Mouse (Mus musculus) gastrocnemius, postnatal 4 days (tissue): ENCODE data around the gene Reg4. TPM values are rescaled to one million over a fixed set of nuclear protein-coding genes. Genes with fewer than 3 reads are reported as not detected.

Experiments used
- DNase-seq, 2 experiments: peaks; one replicate each; pipeline ENCODE4 v3.0.0; 2021 to 2022; ENCODE audit warnings: low spot score in 2 of 2, mixed read lengths in 2 of 2
- total RNA-seq, 2 experiments: library from RNA; stranded (reverse); gene quantifications; 2 replicates each; pipeline ENCODE4 v1.2.3; 2021

Gene Reg4
- total RNA-seq, 2 experiments from 2014 or later: not detected

GRCm38 (mm10) chr3:98280933-98281678, 59.1 kb downstream of the Reg4 start:
- DNase-seq: peak; percentile 37 to 64

GRCm38 (mm10) chr3:98282422-98282821, 60.5 kb downstream of the Reg4 start:
- DNase-seq: no peak

GRCm38 (mm10) chr3:98283205-98283604, 61.2 kb downstream of the Reg4 start:
- no peak for DNase-seq

Other genes starting within 250 kb of the Reg4 start
- 10 to 100 TPM; 63.4 to 63.7 TPM for gene Notch2, start 208.6 kb upstream of the Reg4 start, total RNA-seq
- not detected for gene Adam30, start 61.5 kb upstream of the Reg4 start, total RNA-seq
- gene Hmgcs2, start 58.3 kb downstream of the Reg4 start, total RNA-seq: 1 to 10 TPM; 2.3 to 5.6 TPM
- 10 to 100 TPM; 22.9 to 29.1 TPM for gene Phgdh, start 117.8 kb downstream of the Reg4 start, total RNA-seq
- gene Zfp697, start 160.3 kb downstream of the Reg4 start, total RNA-seq: 1 to 10 TPM; 4.0 TPM
- gene Gm4450, start 235.0 kb downstream of the Reg4 start, total RNA-seq: not detected